Mouse (Mus musculus): ENCODE measurements around the gene Tgoln1.

- TF ChIP-seq CTCF (IDR thresholded peaks at IDR 0.05; ENCODE audit: borderline replicate concordance, control insufficient read depth, extremely low read depth, insufficient read depth, low read length, poor library complexity) = no peak
- TF ChIP-seq POLR2A (IDR thresholded peaks at IDR 0.05; ENCODE audit: control insufficient read depth, extremely low read depth, insufficient read depth, low read length, poor library complexity) = peak; percentile 61
Measured at GRCm38 (mm10) chr6:72597956-72598753, 18.6 kb downstream of the Tgoln1 start, which contains the start of the genes Elmod3 and Retsat.

All from thymus, adult 2 months (tissue).